Mouse (Mus musculus) lung, postnatal 36 days (tissue): ENCODE measurements around the gene Krt84.

Source experiments
- DNase-seq: peaks from one replicate; pipeline ENCODE4 v3.0.0; 2022; ENCODE audit warnings: mixed read lengths

Krt84 gene

GRCm38 (mm10) chr15:101494203-101494602 lies 38.4 kb downstream of the Krt84 start:
- no peak for DNase-seq

- no peak for DNase-seq
These were observed 38.9 kb downstream of the Krt84 start for GRCm38 (mm10) chr15:101493713-101494112.

- DNase-seq: no peak
These were observed 39.9 kb downstream of the Krt84 start for GRCm38 (mm10) chr15:101492718-101493117.

GRCm38 (mm10) chr15:101491431-101491830 lies 41.2 kb downstream of the Krt84 start, which contains the start of gene Krt83:
TSS of gene Krt83 (minus strand) at chr15:101491512.
- peak; percentile 43 for DNase-seq

- no peak for DNase-seq
These were observed 46.5 kb downstream of the Krt84 start for GRCm38 (mm10) chr15:101485911-101486635.

- no peak for DNase-seq
These were observed 47.7 kb downstream of the Krt84 start for GRCm38 (mm10) chr15:101484939-101485338.

- DNase-seq: no peak
These were observed 49.0 kb downstream of the Krt84 start for GRCm38 (mm10) chr15:101483646-101484045.

- no peak for DNase-seq
These were observed 50.6 kb downstream of the Krt84 start for GRCm38 (mm10) chr15:101482056-101482455.

GRCm38 (mm10) chr15:101479666-101480060 lies 53.0 kb downstream of the Krt84 start:
- no peak for DNase-seq

GRCm38 (mm10) chr15:101479007-101479665 lies 53.5 kb downstream of the Krt84 start:
- peak; percentile 63 for DNase-seq
